Mouse (Mus musculus): ENCODE measurements at regions not wholly inside any gene's neighbourhood (a gene's known extent, or its start where the extent isn't known, plus 50 kb on each side); places are given as distances from the start of the nearest gene placed in this dataset.

DNA sequence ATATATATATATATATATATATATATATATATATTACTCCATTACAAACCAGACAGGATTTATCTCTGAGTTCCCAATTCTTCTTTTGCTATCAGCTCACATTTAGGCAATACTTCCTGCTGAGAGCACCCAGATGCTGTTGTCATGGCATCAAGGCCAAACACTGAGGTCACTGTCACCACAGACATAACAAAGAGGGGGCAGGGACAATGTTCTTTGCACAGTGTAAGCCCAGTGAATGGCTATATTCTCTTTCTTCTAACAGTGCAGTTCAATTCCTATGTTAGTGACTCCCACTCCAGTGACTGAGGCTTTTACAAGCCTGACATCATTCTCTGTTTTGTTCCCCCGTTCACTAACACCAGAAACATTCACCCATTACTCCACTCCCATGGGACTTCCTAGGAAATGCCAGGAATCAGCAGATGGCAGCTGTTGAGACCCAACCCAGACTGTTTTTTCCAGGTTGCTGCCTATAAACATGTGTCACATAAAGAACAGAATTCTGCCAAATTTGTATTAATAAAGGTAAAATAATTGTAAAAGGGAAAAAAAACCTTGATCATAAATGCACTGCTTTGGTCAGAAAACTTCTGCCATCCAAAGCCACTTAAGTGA is 289.5 kb downstream of the Slc22a22 start:
- Histone ChIP-seq H3K9ac (ENCODE audit: low read length) (no peak overlapping the region), H3K27ac (ENCODE audit: low read depth, low read length) (no peak overlapping the region), H3K36me3 (ENCODE audit: control insufficient read depth, insufficient read depth, low read length) (no peaks in the 10 kb centered on the region), H3K4me2 (ENCODE audit: low read depth, low read length, severe bottlenecking) (no peak overlapping the region), H3K9me3 (ENCODE audit: control insufficient read depth, low read length) (no peaks in the 10 kb centered on the region), H3K4me1 (replicated peaks; ENCODE audit: control insufficient read depth, insufficient read depth, low read length) (no peaks in the 10 kb centered on the region), H3K27me3 (ENCODE audit: control insufficient read depth, insufficient read depth, low read length) (no peaks in the 10 kb centered on the region), H3K4me3 (ENCODE audit: low read depth, low read length) (no peak overlapping the region)
- ATAC-seq (replicated peaks; ENCODE audit: low FRiP score) (no peak), DNase-seq (ENCODE audit: low spot score) (no peak)
- WGBS = 62% methylated on average over 1 of the region's 1 CpGs

DNA sequence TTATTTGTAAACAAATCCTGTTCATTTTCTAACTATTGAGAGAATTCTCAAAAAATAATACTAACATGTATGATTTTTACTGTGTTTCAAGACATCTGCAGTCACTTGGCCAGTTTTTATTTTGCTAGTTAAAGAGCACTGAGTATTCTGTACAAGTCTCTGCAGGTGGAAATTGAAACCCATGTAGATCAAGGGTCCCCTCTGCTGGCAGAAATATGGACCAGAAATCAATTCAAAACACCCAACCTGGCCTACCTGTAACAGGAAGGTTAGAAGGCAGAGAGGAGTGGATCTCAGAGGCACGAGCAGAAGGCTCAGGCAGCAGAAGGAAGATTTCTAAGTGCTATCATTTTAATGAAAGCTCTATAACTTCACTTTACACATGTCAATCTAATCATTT is 298.3 kb downstream of the Slc22a22 start:
- ATAC-seq (replicated peaks; ENCODE audit: low FRiP score) (no peak), DNase-seq (ENCODE audit: low spot score) (no peak)
- no peaks in the 10 kb centered on the region for H3K36me3 ChIP-seq (ENCODE audit: control insufficient read depth, insufficient read depth, low read length)
- H3K4me2 ChIP-seq (ENCODE audit: low read depth, low read length, severe bottlenecking) = no peak overlapping the region
- H3K4me3 ChIP-seq (ENCODE audit: low read depth, low read length) = no peak overlapping the region
- H3K9me3 ChIP-seq (ENCODE audit: control insufficient read depth, low read length) = no peaks in the 10 kb centered on the region
- H3K27me3 ChIP-seq (ENCODE audit: control insufficient read depth, insufficient read depth, low read length) = no peaks in the 10 kb centered on the region
- H3K4me1 ChIP-seq (replicated peaks; ENCODE audit: control insufficient read depth, insufficient read depth, low read length) = no peaks in the 10 kb centered on the region
- H3K9ac ChIP-seq (ENCODE audit: low read length) = no peak overlapping the region
- WGBS = 58% methylated on average over 1 of the region's 1 CpGs
- H3K27ac ChIP-seq (ENCODE audit: low read depth, low read length) = no peak overlapping the region

DNA sequence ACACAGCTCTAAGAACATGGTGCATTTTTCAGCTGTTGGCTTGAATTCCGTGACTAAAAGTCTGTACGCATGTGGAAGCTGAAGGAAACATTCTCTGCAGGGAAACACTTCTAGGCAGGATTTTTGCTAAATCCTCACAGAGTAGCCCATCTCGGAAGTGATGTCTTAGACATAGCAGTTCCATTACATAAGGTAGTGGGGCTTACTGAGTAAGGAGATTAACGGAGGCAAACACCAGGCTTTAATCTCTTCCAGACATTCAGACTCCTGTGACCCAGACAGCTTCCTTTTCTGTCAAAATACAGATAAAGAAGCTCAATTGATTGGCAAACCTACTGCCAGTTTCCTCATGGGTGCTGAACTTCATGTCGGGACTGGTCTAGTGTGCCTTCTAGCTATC is 304.7 kb downstream of the Slc22a22 start:
- 27% methylated on average over 5 of the region's 5 CpGs for WGBS
- no peaks in the 10 kb centered on the region for H3K4me1 ChIP-seq (replicated peaks; ENCODE audit: control insufficient read depth, insufficient read depth, low read length)
- no peaks in the 10 kb centered on the region for H3K9me3 ChIP-seq (ENCODE audit: control insufficient read depth, low read length)
- DNase-seq (ENCODE audit: low spot score) (no peak), ATAC-seq (replicated peaks; ENCODE audit: low FRiP score) (no peak)
- no peaks in the 10 kb centered on the region for H3K36me3 ChIP-seq (ENCODE audit: control insufficient read depth, insufficient read depth, low read length)
- H3K4me2 ChIP-seq (ENCODE audit: low read depth, low read length, severe bottlenecking) = no peak overlapping the region
- H3K4me3 ChIP-seq (ENCODE audit: low read depth, low read length) = no peak overlapping the region
- H3K27me3 ChIP-seq (ENCODE audit: control insufficient read depth, insufficient read depth, low read length) = no peaks in the 10 kb centered on the region
- no peak overlapping the region for H3K27ac ChIP-seq (ENCODE audit: low read depth, low read length)
- no peak overlapping the region for H3K9ac ChIP-seq (ENCODE audit: low read length)

DNA sequence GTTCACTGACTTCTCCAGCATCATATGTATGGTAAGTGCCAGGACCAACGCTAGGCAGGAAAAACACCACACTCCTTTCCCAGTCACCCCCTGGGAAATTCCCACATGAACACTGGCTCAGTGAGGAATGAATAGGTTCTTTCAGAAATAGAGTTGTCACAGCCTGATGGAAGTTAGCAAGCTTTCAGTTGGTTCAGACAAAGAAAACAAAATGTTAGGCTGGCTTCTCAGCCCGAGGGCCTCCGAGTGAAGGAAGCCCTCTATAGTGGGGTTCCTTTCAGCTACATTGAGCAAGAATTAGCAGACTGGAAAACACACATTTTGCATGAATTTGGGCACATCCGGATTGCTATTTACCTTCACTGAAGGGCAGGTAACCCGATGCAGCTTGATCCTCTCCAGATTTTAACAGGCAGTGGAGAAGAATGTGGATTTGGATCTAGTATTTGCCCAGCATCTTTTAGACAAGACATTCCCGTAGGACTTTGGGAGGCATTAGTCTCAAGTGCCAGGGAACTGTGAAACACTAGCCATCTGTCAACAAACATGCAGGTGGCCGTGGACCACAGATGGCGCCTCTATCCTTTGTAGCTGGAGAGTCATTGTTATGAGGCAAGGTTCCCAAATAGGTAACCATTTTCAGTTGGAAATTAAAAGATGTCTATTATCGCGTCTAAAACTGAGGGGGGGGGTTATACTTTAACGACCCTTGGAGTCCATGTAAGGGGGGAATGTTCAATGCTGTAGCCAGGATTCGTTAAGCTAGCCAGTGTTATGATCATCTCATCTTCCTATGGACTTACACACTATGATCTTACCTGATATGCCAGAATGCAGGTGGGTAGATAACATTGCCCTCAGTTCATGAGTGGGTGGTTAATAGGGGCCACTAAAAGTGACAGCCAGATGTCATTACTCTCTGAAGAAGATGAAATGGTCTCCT is 314.8 kb downstream of the Slc22a22 start:
- ATAC-seq (replicated peaks; ENCODE audit: low FRiP score) = peak; percentile 90
- Histone ChIP-seq H3K4me3 (ENCODE audit: low read depth, low read length) (no peak overlapping the region), H3K27me3 (ENCODE audit: control insufficient read depth, insufficient read depth, low read length) (no peaks in the 10 kb centered on the region), H3K9ac (ENCODE audit: low read length) (no peak overlapping the region), H3K36me3 (ENCODE audit: control insufficient read depth, insufficient read depth, low read length) (no peaks in the 10 kb centered on the region), H3K4me2 (ENCODE audit: low read depth, low read length, severe bottlenecking) (peak overlapping the region; percentile 20; the same call in 1 of the 2 replicates), H3K9me3 (ENCODE audit: control insufficient read depth, low read length) (no peaks in the 10 kb centered on the region), H3K27ac (ENCODE audit: low read depth, low read length) (no peak overlapping the region), H3K4me1 (replicated peaks; ENCODE audit: control insufficient read depth, insufficient read depth, low read length) (peaks cover 2% of the 10 kb centered on the region; the same call in 1 of the 2 replicates)
- peak; percentile 56 for DNase-seq (ENCODE audit: low spot score)
- 24% methylated on average over 12 of the region's 12 CpGs for WGBS

DNA sequence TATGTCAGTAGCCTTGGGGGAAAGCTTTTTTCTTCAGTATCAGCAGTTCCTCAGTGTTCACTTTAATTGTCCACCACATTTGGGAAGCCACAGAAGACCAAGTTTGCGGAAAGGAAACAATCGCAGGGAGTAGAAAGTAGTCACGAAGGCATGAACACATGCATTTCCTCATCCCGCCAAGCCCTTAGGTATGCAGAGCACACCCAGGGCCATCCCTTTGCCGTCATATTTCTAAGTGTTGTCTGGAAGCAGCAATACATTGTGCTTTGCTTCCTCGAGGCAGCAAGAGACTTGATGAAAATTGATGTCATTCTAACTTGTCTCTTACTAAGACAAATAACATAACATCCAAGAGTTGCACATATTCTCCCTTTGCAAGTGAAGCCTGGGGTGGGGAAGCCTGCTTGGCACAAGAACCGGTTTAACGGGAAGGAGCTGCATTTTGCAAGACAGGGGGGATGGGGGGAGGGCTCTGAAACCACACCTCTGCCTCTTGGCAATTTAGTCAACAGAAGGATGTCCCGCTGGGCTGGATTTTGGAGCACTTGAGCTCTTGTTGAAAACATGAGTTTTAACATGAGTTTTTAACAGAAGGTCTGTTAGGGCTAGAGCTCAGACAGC is 337.2 kb downstream of the Slc22a22 start:
- DNase-seq (ENCODE audit: low spot score) (no peak), ATAC-seq (replicated peaks; ENCODE audit: low FRiP score) (no peak)
- no peaks in the 10 kb centered on the region for H3K36me3 ChIP-seq (ENCODE audit: control insufficient read depth, insufficient read depth, low read length)
- H3K27me3 ChIP-seq (ENCODE audit: control insufficient read depth, insufficient read depth, low read length) = no peaks in the 10 kb centered on the region
- H3K9me3 ChIP-seq (ENCODE audit: control insufficient read depth, low read length) = no peaks in the 10 kb centered on the region
- H3K4me3 ChIP-seq (ENCODE audit: low read depth, low read length) = no peak overlapping the region
- H3K27ac ChIP-seq (ENCODE audit: low read depth, low read length) = no peak overlapping the region
- no peak overlapping the region for H3K9ac ChIP-seq (ENCODE audit: low read length)
- no peaks in the 10 kb centered on the region for H3K4me1 ChIP-seq (replicated peaks; ENCODE audit: control insufficient read depth, insufficient read depth, low read length)
- no peak overlapping the region for H3K4me2 ChIP-seq (ENCODE audit: low read depth, low read length, severe bottlenecking)
- 39% methylated on average over 9 of the region's 9 CpGs for WGBS

DNA sequence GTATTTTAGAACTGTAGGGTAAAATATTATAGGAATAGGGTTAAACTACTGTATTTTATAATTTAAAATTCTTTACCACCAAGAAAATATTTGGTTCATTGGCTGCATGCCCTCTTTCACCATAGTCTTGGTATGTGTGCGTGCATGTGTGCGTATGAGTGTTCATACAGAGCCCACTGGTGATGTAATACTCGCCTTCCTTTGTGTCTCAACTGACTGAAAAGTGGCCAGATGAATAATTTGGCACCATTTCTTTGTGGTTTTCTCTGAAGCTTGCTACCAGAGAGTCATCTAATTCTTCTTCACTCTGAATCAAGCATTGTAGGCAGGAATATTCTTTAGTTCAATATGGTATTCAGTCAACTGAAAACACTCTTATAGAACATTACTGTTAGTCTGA is 372.7 kb downstream of the Slc22a22 start:
- Histone ChIP-seq H3K9me3 (ENCODE audit: control insufficient read depth, low read length) (no peaks in the 10 kb centered on the region), H3K27me3 (ENCODE audit: control insufficient read depth, insufficient read depth, low read length) (no peaks in the 10 kb centered on the region), H3K4me2 (ENCODE audit: low read depth, low read length, severe bottlenecking) (no peak overlapping the region), H3K27ac (ENCODE audit: low read depth, low read length) (no peak overlapping the region), H3K36me3 (ENCODE audit: control insufficient read depth, insufficient read depth, low read length) (no peaks in the 10 kb centered on the region), H3K4me1 (replicated peaks; ENCODE audit: control insufficient read depth, insufficient read depth, low read length) (no peaks in the 10 kb centered on the region), H3K4me3 (ENCODE audit: low read depth, low read length) (no peak overlapping the region), H3K9ac (ENCODE audit: low read length) (no peak overlapping the region)
- ATAC-seq (replicated peaks; ENCODE audit: low FRiP score) = no peak
- DNase-seq (ENCODE audit: low spot score) = no peak
- 86% methylated on average over 3 of the region's 3 CpGs for whole genome bisulfite sequencing

DNA sequence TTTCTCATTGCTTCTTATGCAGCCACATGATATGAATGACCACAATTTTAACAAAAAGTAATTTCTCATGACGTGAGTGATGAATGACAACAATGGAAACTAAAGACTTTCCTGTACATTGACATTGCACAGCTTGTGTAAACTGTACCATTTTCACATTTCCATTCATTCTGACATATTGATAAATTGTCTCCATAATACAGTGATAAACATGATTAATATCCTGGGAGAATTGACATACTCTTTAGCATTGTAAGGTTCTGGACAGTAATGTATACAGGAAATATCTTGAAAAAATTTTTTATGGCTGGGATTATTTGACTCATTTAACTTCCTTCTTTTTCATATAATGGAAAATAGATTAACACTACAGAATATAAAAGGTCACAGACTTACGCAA is 380.1 kb downstream of the Slc22a22 start:
- no peak overlapping the region for H3K27ac ChIP-seq (ENCODE audit: low read depth, low read length)
- WGBS = 81% methylated on average over 2 of the region's 2 CpGs
- no peak overlapping the region for H3K9ac ChIP-seq (ENCODE audit: low read length)
- H3K27me3 ChIP-seq (ENCODE audit: control insufficient read depth, insufficient read depth, low read length) = no peaks in the 10 kb centered on the region
- H3K36me3 ChIP-seq (ENCODE audit: control insufficient read depth, insufficient read depth, low read length) = no peaks in the 10 kb centered on the region
- DNase-seq (ENCODE audit: low spot score) = no peak
- no peaks in the 10 kb centered on the region for H3K9me3 ChIP-seq (ENCODE audit: control insufficient read depth, low read length)
- H3K4me1 ChIP-seq (replicated peaks; ENCODE audit: control insufficient read depth, insufficient read depth, low read length) = no peaks in the 10 kb centered on the region
- H3K4me3 ChIP-seq (ENCODE audit: low read depth, low read length) = no peak overlapping the region
- no peak overlapping the region for H3K4me2 ChIP-seq (ENCODE audit: low read depth, low read length, severe bottlenecking)
- ATAC-seq (replicated peaks; ENCODE audit: low FRiP score) = no peak

DNA sequence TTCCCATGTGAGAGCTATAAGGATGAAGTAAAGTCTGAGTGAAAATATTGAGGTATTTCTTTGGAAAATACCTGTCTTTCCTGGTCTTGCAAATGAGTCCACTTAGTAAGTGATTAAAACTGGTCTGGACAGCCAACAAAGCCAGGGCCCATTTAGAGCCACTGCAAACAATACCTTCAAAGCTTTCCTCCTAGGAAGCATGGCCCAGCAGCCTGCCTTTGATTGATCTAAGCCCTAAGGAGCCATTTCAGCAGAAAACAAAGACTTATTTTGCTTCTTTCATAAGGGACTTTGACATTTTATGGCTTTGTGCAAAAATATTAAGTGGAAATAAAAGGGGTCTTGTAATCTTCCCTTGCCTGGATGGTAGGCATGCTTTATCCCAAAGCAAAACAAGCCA is 397.6 kb downstream of the Slc22a22 start:
- DNase-seq (ENCODE audit: low spot score) = no peak
- Histone ChIP-seq H3K27ac (ENCODE audit: low read depth, low read length) (no peak overlapping the region), H3K36me3 (ENCODE audit: control insufficient read depth, insufficient read depth, low read length) (no peaks in the 10 kb centered on the region), H3K27me3 (ENCODE audit: control insufficient read depth, insufficient read depth, low read length) (no peaks in the 10 kb centered on the region), H3K4me2 (ENCODE audit: low read depth, low read length, severe bottlenecking) (no peak overlapping the region), H3K4me3 (ENCODE audit: low read depth, low read length) (no peak overlapping the region), H3K9ac (ENCODE audit: low read length) (no peak overlapping the region), H3K9me3 (ENCODE audit: control insufficient read depth, low read length) (no peaks in the 10 kb centered on the region), H3K4me1 (replicated peaks; ENCODE audit: control insufficient read depth, insufficient read depth, low read length) (no peaks in the 10 kb centered on the region)
- peak; percentile 79 for ATAC-seq (replicated peaks; ENCODE audit: low FRiP score)
